Mouse (Mus musculus) G1E-ER4 (cell line): ENCODE data around the gene Reps1. TPM values are rescaled to one million over a fixed set of nuclear protein-coding genes. Genes with fewer than 3 reads are reported as not detected.

Source experiments
- GATA1 ChIP-seq: IDR thresholded peaks from one replicate; pipeline ENCODE4 v1.8.0; 2012; ENCODE audit warnings: low read length, inconsistent platforms
- polyA plus RNA-seq: library from polyadenylated mRNA; stranded (reverse); fragments of >175 nt; gene quantifications from 2 replicates; pipeline ENCODE4 v1.2.3, GENCODE M21; 2012

Gene Reps1
- 29.8 and 38.8 TPM in 2 replicates for polyA plus RNA-seq

- no peak for TF ChIP-seq GATA1
Observed at GRCm38 (mm10) chr10:18055696-18056390, at the start of gene Reps1. TSS of gene Reps1 (plus strand) at chr10:18055861.

- no peak for TF ChIP-seq GATA1
Observed at GRCm38 (mm10) chr10:18006756-18007155, 48.9 kb upstream of the Reps1 start.

- no peak for TF ChIP-seq GATA1
Observed at GRCm38 (mm10) chr10:18007243-18007642, 48.4 kb upstream of the Reps1 start.

GRCm38 (mm10) chr10:18008118-18008517 is 47.5 kb upstream of the Reps1 start:
- TF ChIP-seq GATA1, result no peak

- no peak for TF ChIP-seq GATA1
Observed at GRCm38 (mm10) chr10:18009744-18010143, 45.9 kb upstream of the Reps1 start.

- no peak for TF ChIP-seq GATA1
Observed at GRCm38 (mm10) chr10:18011761-18012160, 43.9 kb upstream of the Reps1 start.

- TF ChIP-seq GATA1, result no peak
Observed at GRCm38 (mm10) chr10:18020443-18020842, 35.2 kb upstream of the Reps1 start.

- no peak for TF ChIP-seq GATA1
Observed at GRCm38 (mm10) chr10:18020846-18021245, 34.8 kb upstream of the Reps1 start.

- no peak for TF ChIP-seq GATA1
Observed at GRCm38 (mm10) chr10:18021576-18022311, 33.9 kb upstream of the Reps1 start.

GRCm38 (mm10) chr10:18022312-18022711 is 33.3 kb upstream of the Reps1 start:
- no peak for TF ChIP-seq GATA1

GRCm38 (mm10) chr10:18022741-18023347 is 32.8 kb upstream of the Reps1 start, which contains the start of gene Abracl:
TSS of gene Abracl (minus strand) at chr10:18023288.
- TF ChIP-seq GATA1, result no peak

- no peak for TF ChIP-seq GATA1
Observed at GRCm38 (mm10) chr10:18034408-18034807, 21.3 kb upstream of the Reps1 start.

- no peak for TF ChIP-seq GATA1
Observed at GRCm38 (mm10) chr10:18036849-18037248, 18.8 kb upstream of the Reps1 start.

- no peak for TF ChIP-seq GATA1
Observed at GRCm38 (mm10) chr10:18046380-18046779, 9.3 kb upstream of the Reps1 start.

GRCm38 (mm10) chr10:18047380-18048146 is 8.1 kb upstream of the Reps1 start:
- no peak for TF ChIP-seq GATA1
